Mouse (Mus musculus) midbrain, postnatal 0 days (tissue): ENCODE data around the gene Uncx. TPM values are rescaled to one million over a fixed set of nuclear protein-coding genes. Genes with fewer than 3 reads are reported as not detected.

ENCODE experiments used
- ATAC-seq: fragments of 200-750 bp; cut with Nextera tagmentation; 2 replicates; pipeline ENCODE4 v1.8.0; 2017; ENCODE audit warnings: moderate number of reproducible peaks, mild to moderate bottlenecking, moderate TSS enrichment, moderate library complexity; ENCODE audit not compliant: low FRiP score
- DNase-seq: peaks from one replicate; pipeline ENCODE4 v3.0.0-alpha.2; 2015; ENCODE audit warnings: low spot score
- H3K27ac ChIP-seq: fragments of 300-500 bp; sonication (generic); 2 replicates; pipeline ENCODE4 v1.5.1; 2014; ENCODE audit warnings: low read depth, mild to moderate bottlenecking, low read length, mixed read lengths
- H3K27me3 ChIP-seq: fragments of 300-500 bp; sonication (generic); 2 replicates; pipeline ENCODE4 v1.6.1; 2014; ENCODE audit warnings: low read length, control low read depth, mixed read lengths; ENCODE audit not compliant: insufficient read depth
- H3K36me3 ChIP-seq: fragments of 300-500 bp; sonication (generic); 2 replicates; pipeline ENCODE4 v1.6.1; 2014; ENCODE audit warnings: low read length, control low read depth, mixed read lengths; ENCODE audit not compliant: insufficient read depth
- H3K4me1 ChIP-seq: fragments of 300-500 bp; sonication (generic); 2 replicates; pipeline ENCODE4 v1.6.1; 2014; ENCODE audit warnings: mild to moderate bottlenecking, control low read depth, antibody characterized with exemption, low read length, mixed read lengths; ENCODE audit not compliant: insufficient read depth
- H3K4me2 ChIP-seq: fragments of 300-500 bp; sonication (generic); 2 replicates; pipeline ENCODE4 v1.6.1; 2014; ENCODE audit warnings: low read depth, mild to moderate bottlenecking, low read length, mixed read lengths; ENCODE audit not compliant: poor library complexity, severe bottlenecking
- H3K4me3 ChIP-seq: fragments of 300-500 bp; sonication (generic); 2 replicates; pipeline ENCODE4 v1.5.1; 2014; ENCODE audit warnings: low read depth, mild to moderate bottlenecking, low read length, moderate library complexity
- H3K9ac ChIP-seq: fragments of 300-500 bp; sonication (generic); replicated peaks from 2 replicates; pipeline ENCODE4 v1.6.1; 2014; ENCODE audit warnings: mild to moderate bottlenecking, low read length, moderate library complexity, mixed read lengths; ENCODE audit not compliant: poor library complexity, severe bottlenecking
- H3K9me3 ChIP-seq: fragments of 300-500 bp; sonication (generic); 2 replicates; pipeline ENCODE4 v1.6.1; 2016; ENCODE audit warnings: low read length, control low read depth
- CTCF ChIP-seq: IDR thresholded peaks from 2 replicates; pipeline ENCODE4 v1.5.1; 2016; ENCODE audit warnings: antibody characterized with exemption, mild to moderate bottlenecking
- WGBS: fragments of 180-500 bp; shearing (Covaris S2); extraction: QIAGEN DNeasy Blood & Tissue Kit; methylation state at CpG from one replicate; pipeline ENCODE4 v1.1.7; 2014; 5-methylcytosine and 5-hydroxymethylcytosine counted together
- polyA plus RNA-seq: library from polyadenylated mRNA; unstranded; fragments of >200 nt; fragmentation: Nextera tagmentation; extraction: Ambion mirVana; gene quantifications from 2 replicates; pipeline ENCODE4 v1.2.1, GENCODE M21; 2015
- total RNA-seq: library from RNA; depleted of rRNA; stranded (reverse); fragments of >200 nt; gene quantifications from 2 replicates; pipeline ENCODE4 v1.2.3, GENCODE M21; 2014

Gene Uncx
- total and polyA plus RNA-seq, 2 experiments from 2014 or later, result 20.0 to 24.3 TPM

DNA sequence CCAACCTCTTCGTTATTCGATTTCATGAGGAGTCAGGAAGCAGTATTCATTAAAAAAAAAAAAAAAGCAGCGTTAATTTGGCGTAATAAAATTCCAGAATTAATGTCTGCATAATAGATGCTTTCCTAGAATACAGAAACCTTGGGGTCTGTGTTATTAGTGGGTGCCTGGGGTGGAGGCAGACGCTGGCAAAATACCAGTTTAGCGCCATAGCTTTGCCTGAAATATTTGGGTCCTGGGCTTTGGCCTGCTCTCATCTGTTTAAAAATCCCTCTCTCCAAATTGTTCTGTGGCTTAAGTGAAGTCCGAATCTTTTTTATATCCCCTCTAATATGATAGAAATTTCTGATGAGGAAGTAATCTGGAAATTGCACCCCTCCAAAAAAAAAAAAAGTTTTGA, 1.9 kb downstream of the Uncx start:
- Histone ChIP-seq H3K27ac (no peak overlapping the region; the same call in 1 of the 2 replicates), H3K4me3 (peak overlapping the region; percentile 46), H3K9ac (peak overlapping the region; percentile 62; the same call in 1 of the 2 replicates), H3K27me3 (peaks cover 56% of the 10 kb centered on the region), H3K36me3 (no peaks in the 10 kb centered on the region), H3K4me2 (peak overlapping the region; percentile 51), H3K4me1 (no peaks in the 10 kb centered on the region), H3K9me3 (no peaks in the 10 kb centered on the region)
- WGBS, result 3% methylated on average over 7 of the region's 7 CpGs
- ATAC-seq (no peak), DNase-seq (no peak)
- TF ChIP-seq CTCF, result no peak

- TF ChIP-seq CTCF, result no peak
Measured at GRCm38 (mm10) chr5:139545673-139546335, 2.5 kb downstream of the Uncx start.

GRCm38 (mm10) chr5:139546336-139546770, 3.1 kb downstream of the Uncx start:
- Histone ChIP-seq H3K36me3 (no peaks in the 10 kb centered on the region), H3K27ac (peak overlapping the region; percentile 78), H3K4me3 (peak overlapping the region; percentile 46), H3K9ac (peak overlapping the region; percentile 56), H3K9me3 (no peaks in the 10 kb centered on the region), H3K4me1 (no peaks in the 10 kb centered on the region), H3K27me3 (peaks cover 47% of the 10 kb centered on the region), H3K4me2 (peak overlapping the region; percentile 51)
- ATAC-seq, result no peak
- TF ChIP-seq CTCF, result no peak
- WGBS, result 0% methylated on average over 25 of the region's 26 CpGs
- no peak for DNase-seq

More at GRCm38 (mm10) chr5:139545673-139546335, 2.5 kb downstream of the Uncx start:
- no peaks in the 10 kb centered on the region for H3K9me3 ChIP-seq
- peak overlapping the region; percentile 51 for H3K4me2 ChIP-seq
- peaks cover 50% of the 10 kb centered on the region for H3K27me3 ChIP-seq
- no peaks in the 10 kb centered on the region for H3K36me3 ChIP-seq
- peak overlapping the region; percentile 78 for H3K27ac ChIP-seq
- DNase-seq (no peak), ATAC-seq (no peak)
- 2% methylated on average over 9 of the region's 9 CpGs for WGBS
- peak overlapping the region; percentile 46 for H3K4me3 ChIP-seq
- H3K9ac ChIP-seq, result peak overlapping the region; percentile 56
- no peaks in the 10 kb centered on the region for H3K4me1 ChIP-seq

DNA sequence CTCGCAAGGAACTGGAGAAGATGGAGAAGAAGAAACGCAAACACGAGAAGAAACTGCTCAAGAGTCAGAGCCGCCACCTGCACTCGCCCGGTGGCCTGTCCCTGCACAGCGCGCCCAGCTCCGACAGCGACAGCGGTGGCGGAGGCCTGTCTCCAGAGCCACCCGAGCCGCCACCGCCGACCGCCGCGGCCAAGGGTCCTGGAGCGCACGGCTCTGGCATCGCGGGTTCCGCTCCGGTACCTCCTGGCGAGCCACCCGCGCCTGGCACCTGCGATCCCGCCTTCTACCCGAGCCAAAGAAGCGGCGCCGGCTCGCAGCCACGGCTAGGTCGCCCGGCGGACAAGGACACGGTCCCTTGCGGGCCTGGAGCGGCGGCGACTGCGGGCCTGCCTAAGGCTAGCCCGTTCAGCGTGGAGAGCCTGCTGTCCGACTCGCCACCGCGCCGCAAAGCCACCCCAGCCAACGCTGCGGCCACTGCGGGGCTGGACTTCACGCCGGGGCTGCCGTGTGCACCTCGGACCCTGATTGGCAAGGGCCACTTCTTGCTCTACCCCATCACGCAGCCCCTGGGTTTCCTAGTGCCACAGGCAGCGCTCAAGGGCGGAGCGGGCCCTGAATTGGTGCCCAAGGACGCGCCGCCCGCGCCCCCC, 3.6 kb downstream of the Uncx start:
- H3K4me1 ChIP-seq, result no peaks in the 10 kb centered on the region
- H3K4me2 ChIP-seq, result peak overlapping the region; percentile 51
- H3K27ac ChIP-seq, result peak overlapping the region; percentile 78
- DNase-seq, result no peak
- H3K27me3 ChIP-seq, result peaks cover 43% of the 10 kb centered on the region
- no peak for TF ChIP-seq CTCF
- under 1% methylated on average over 65 of the region's 68 CpGs for WGBS
- no peaks in the 10 kb centered on the region for H3K36me3 ChIP-seq
- peak overlapping the region; percentile 56 for H3K9ac ChIP-seq
- H3K9me3 ChIP-seq, result no peaks in the 10 kb centered on the region
- H3K4me3 ChIP-seq, result peak overlapping the region; percentile 46
- ATAC-seq, result no peak

- ATAC-seq (no peak), DNase-seq (no peak)
- no peaks in the 10 kb centered on the region for H3K36me3 ChIP-seq
- H3K4me2 ChIP-seq, result peak overlapping the region; percentile 51
- peak overlapping the region; percentile 78 for H3K27ac ChIP-seq
- H3K9me3 ChIP-seq, result no peaks in the 10 kb centered on the region
- TF ChIP-seq CTCF, result no peak
- H3K9ac ChIP-seq, result peak overlapping the region; percentile 56
- H3K4me1 ChIP-seq, result no peaks in the 10 kb centered on the region
- peak overlapping the region; percentile 46 for H3K4me3 ChIP-seq
- H3K27me3 ChIP-seq, result peaks cover 47% of the 10 kb centered on the region
- 0% methylated on average over 29 of the region's 49 CpGs for WGBS
Measured at GRCm38 (mm10) chr5:139547421-139547931, 4.2 kb downstream of the Uncx start.
